Mouse (Mus musculus) lung, adult 2 months (tissue): Measurements from ENCODE around the gene Aebp1. TPM values are rescaled to one million over a fixed set of nuclear protein-coding genes. Genes with fewer than 3 reads are reported as not detected.

Source experiments
- DNase-seq: peaks from one replicate; pipeline ENCODE4 v3.0.0; 2022
- H3K4me1 ChIP-seq: fragments of 200-500 bp; 2 replicates; pipeline ENCODE4 v1.6.1; 2011; ENCODE audit warnings: low read length; ENCODE audit not compliant: control insufficient read depth, insufficient read depth
- H3K4me3 ChIP-seq: fragments of 200-500 bp; replicated peaks from 2 replicates; pipeline ENCODE3; 2011; ENCODE audit warnings: low read depth, mild to moderate bottlenecking, control low read depth, low read length; ENCODE audit errors: extremely low read depth
- CTCF ChIP-seq: fragments of 200-500 bp; IDR thresholded peaks from 2 replicates; pipeline ENCODE4 v1.5.1; 2011; ENCODE audit warnings: mild to moderate bottlenecking, low read length, control low read depth; ENCODE audit not compliant: insufficient read depth
- POLR2A ChIP-seq: fragments of 200-500 bp; IDR thresholded peaks from 2 replicates; pipeline ENCODE4 v1.6.1; 2011; ENCODE audit warnings: low read depth, mild to moderate bottlenecking, control low read depth, low read length, borderline replicate concordance; ENCODE audit errors: extremely low read depth
- WGBS: fragments of 180-500 bp; shearing (Covaris S2); methylation state at CpG from one replicate; pipeline ENCODE4 v1.1.7; 2018; 5-methylcytosine and 5-hydroxymethylcytosine counted together
- polyA plus RNA-seq: library from polyadenylated mRNA; depleted of rRNA; stranded (reverse); fragments of >200 nt; gene quantifications from 2 replicates; pipeline ENCODE4 v1.2.3, GENCODE M21; 2012; rRNA removed

Gene Aebp1
- polyA plus RNA-seq, 1 experiment = 84.8 TPM

DNA sequence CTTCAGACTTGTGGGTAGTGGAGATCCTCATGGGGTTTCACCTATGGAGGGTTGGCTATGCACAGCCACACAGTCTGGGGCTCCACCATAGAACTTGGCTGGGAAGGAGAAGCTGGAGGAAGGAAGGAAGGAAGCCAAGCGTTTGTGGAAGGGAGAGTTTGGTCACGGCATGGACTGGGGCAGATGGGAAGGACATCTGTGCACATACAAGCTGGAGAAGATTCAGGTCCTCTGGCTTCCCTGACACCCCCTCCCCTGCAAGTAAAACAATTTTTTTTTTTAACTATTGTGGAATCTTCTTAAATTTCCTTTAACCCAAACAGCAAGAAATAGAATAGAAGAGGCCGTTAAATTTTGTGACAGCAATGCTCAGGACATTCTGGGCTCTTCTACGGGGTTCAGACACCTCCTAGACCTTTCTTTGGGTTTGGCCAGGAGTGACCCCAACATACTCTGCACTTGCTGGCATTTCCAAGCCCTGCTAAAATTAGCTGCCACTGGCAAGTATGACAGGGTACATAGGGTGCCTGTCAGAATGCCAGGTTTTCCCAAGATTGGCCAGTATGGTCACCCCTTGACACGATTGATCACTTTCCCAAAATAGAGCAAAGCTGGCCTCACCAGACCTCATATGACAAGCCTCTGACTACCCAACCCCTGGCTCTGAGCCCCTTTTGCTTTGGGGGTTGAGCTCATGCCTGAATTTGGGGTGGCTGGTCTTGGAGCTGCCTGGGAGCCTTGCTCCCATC lies 53.9 kb downstream of the Aebp1 start:
- TF ChIP-seq POLR2A (no peak), CTCF (no peak)
- Histone ChIP-seq H3K4me1 (no peaks in the 10 kb centered on the region), H3K4me3 (no peak overlapping the region)
- DNase-seq = no peak
- WGBS = 48% methylated on average over 5 of the region's 5 CpGs

DNA sequence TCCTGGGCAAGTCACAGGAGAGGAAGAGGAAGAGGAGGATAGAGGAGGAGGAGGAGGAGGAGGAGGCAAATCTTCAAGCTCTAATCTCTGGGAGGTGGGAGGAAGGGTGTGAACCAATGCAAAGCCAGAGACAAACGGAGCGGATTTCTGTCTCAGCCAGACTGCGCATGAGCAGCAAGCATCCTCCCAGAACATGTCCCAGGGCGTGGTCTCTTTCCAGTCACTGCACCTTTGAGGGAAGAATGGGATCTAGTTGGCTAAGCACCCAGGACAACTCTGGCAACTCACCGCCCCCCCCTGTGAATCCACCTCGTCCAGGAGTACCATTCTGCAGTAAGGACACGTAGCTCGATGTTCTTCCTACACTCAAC lies 54.4 kb downstream of the Aebp1 start:
- TF ChIP-seq CTCF (no peak), POLR2A (no peak)
- no peak for DNase-seq
- H3K4me1 ChIP-seq = no peaks in the 10 kb centered on the region
- H3K4me3 ChIP-seq = no peak overlapping the region
- WGBS = 63% methylated on average over 8 of the region's 8 CpGs

DNA sequence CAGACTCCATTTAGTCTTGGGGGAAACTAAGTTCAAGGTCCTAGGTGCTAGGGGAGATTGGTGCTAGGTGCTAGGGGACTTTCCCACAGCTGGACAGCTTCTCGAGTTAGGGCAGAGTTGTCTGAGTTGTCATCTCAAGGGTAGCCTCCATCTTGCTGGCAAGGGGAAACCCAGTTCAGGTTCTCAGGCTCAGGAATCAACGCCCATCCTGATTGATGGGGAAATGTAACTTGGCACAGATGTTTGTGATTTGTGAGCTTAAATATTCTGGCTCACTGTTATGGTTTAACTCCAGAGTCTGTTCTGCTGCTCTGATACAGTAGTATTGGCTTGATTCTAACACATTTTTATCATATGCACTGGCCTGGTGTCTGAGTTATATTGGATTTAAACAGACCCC lies 56.4 kb downstream of the Aebp1 start:
- TF ChIP-seq CTCF (no peak), POLR2A (no peak)
- no peak for DNase-seq
- no peak overlapping the region for H3K4me3 ChIP-seq
- WGBS = 57% methylated on average over 2 of the region's 2 CpGs
- H3K4me1 ChIP-seq = no peaks in the 10 kb centered on the region

DNA sequence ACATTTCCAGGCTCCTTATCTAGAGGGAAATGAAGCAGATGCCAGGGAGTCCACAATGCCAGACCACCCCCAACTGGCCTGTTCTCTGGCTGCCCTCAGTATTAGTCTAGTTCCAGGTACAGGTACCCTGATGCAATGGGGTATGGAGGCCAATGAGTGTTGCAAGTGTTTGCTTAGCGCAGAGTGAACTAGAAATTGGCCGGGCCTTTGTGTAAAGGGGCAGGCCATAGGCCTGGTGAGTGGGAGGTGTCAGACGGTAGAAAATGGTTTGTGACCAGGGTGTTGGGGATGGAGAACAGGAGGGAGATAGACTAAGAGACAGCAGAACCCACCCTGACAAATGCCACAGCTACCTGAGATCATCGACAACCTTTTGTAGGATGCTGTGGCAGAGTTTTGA lies 57.9 kb downstream of the Aebp1 start:
- 82% methylated on average over 4 of the region's 4 CpGs for WGBS
- Histone ChIP-seq H3K4me3 (no peak overlapping the region), H3K4me1 (no peaks in the 10 kb centered on the region)
- peak; percentile 18 for DNase-seq
- TF ChIP-seq POLR2A = no peak
- no peak for TF ChIP-seq CTCF

DNA sequence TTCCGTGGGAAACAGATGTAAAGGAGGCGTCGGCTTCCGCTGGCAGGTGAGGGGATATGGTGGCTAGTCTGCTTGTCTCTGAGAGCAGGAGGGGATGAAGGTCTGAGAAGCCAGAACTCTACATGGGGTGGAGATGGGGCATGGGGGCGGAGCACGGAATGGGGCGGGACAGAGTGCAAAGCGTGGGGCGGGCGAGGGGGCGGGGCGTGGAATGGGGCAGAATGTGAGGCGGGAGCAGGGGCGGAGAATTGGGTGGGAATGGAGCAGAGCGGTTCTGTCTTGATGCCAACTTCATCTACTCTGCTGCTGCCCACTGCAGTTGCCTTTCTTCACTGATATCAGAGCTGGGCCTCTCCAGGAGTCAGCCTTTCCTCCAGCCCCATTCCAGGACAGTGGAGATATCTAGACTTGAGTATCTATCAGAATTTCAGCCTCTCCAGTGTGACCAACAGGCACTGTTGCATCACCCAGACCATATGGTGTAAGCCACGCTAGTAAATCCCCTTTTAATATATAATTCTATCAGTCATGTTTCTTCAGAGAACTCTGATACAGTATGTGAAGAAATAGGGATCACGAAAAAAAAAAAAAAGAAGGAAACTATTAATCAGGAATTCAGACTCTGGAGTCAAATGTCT lies 58.7 kb downstream of the Aebp1 start:
- WGBS = 47% methylated on average over 17 of the region's 17 CpGs
- Histone ChIP-seq H3K4me3 (no peak overlapping the region), H3K4me1 (no peaks in the 10 kb centered on the region)
- TF ChIP-seq CTCF (no peak), POLR2A (no peak)
- DNase-seq = no peak

Other genes with a start within 250 kb of the Aebp1 start
- gene Mrps24, start 146.3 kb upstream of the Aebp1 start, polyA plus RNA-seq = 130 and 199 TPM in 2 replicates
- gene Urgcp, start 99.6 kb upstream of the Aebp1 start, polyA plus RNA-seq = 21.5 and 21.9 TPM in 2 replicates
- gene Dbnl, start 73.5 kb upstream of the Aebp1 start, polyA plus RNA-seq = 69.8 and 91.4 TPM in 2 replicates
- 14.4 and 79.5 TPM in 2 replicates for gene Pgam2, start 58.2 kb upstream of the Aebp1 start, polyA plus RNA-seq
- 28.1 and 34.2 TPM in 2 replicates for gene Polm, start 23.9 kb upstream of the Aebp1 start, polyA plus RNA-seq
- 80.3 and 102 TPM in 2 replicates for gene Pold2, start 16.3 kb downstream of the Aebp1 start, polyA plus RNA-seq
- 185 and 203 TPM in 2 replicates for gene Myl7, start 36.8 kb downstream of the Aebp1 start, polyA plus RNA-seq
- 0.98 and 1.3 TPM in 2 replicates for gene Gck, start 88.1 kb downstream of the Aebp1 start, polyA plus RNA-seq
- gene Ykt6, start 93.7 kb downstream of the Aebp1 start, polyA plus RNA-seq = 42.8 and 70.1 TPM in 2 replicates
- 13.8 and 17.8 TPM in 2 replicates for gene Camk2b, start 204.4 kb downstream of the Aebp1 start, polyA plus RNA-seq